Mouse (Mus musculus) cerebellum, adult 11-12 months (tissue): ENCODE measurements around the gene Tbc1d13.
"Not testable (repeated sequence)": the region's sequence is repeated elsewhere in the genome, so short reads cannot be mapped to it uniquely, and the experiment has no call there.

ENCODE experiments used
- DNase-seq: peaks from one replicate; pipeline ENCODE4 v3.0.0; 2022

Gene Tbc1d13

GRCm38 (mm10) chr2:30131240-30131639 is 2.3 kb upstream of the Tbc1d13 start:
- DNase-seq, result not testable (repeated sequence)

- no peak for DNase-seq
Observed at GRCm38 (mm10) chr2:30132801-30133612, 539 bp upstream of the Tbc1d13 start.

DNA sequence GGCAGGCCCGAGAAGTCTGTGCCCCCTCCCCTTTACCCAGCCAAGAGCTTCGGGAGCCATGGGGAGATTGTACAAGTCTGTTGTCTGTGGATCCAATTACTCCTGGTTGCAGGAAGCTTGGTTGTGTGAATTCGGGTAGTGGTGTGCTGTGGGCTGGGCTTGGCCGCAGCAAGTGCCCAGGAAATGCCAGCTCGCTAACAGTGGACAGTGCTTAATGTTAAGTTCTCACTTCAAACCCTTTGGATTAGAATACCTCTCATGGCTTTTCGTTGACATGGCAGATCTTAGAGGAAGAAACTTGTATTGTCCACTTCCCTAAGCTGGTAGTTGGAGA is 799 bp downstream of the Tbc1d13 start:
- no peak for DNase-seq

- DNase-seq, result no peak
Observed at GRCm38 (mm10) chr2:30134928-30135620, 1.5 kb downstream of the Tbc1d13 start.

DNA sequence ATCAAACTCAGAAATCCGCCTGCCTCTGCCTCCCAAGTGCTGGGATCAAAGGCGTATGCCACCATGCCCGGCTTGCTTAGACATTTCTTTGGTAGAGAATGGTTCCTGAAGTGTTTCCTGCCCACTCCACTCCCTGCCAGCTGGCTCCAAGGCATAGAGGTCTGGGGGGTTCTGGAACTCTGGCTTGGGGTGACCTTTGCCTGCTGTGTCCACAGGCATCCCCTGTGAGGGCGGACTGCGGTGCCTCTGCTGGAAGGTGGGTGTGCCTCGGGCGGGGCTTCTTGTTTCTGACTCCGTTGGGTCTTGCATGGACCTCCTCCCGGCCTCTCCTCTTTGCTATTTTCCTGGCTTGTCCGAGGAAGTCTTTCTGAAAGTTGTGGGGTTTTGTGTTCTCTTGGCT is 2.9 kb downstream of the Tbc1d13 start:
- no peak for DNase-seq

GRCm38 (mm10) chr2:30140021-30140420 is 6.5 kb downstream of the Tbc1d13 start:
- peak; percentile 81 for DNase-seq

GRCm38 (mm10) chr2:30144436-30144835 is 10.9 kb downstream of the Tbc1d13 start:
- DNase-seq, result no peak

GRCm38 (mm10) chr2:30147466-30147865 is 13.9 kb downstream of the Tbc1d13 start:
- no peak for DNase-seq

DNA sequence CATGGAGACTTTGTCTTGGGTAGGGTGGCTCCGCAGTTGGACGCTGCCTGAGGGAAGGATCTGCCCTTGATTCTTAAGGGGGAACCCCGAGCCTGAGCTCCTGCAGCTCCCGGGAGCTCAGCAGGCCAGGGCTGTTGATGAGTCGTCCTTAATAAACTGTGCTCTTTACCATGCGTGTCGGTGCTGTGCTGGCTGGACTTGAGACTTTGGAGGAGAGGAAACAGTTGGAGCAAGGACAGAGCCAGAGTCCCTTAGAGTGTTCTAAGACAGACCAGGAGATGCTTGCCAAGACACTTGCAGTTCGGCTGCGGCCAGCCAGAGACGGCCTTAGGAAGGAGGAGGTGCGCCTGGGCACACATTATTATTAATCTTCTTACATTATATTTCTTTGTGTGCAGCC is 18.3 kb downstream of the Tbc1d13 start:
- DNase-seq, result no peak

- DNase-seq, result no peak
Observed at GRCm38 (mm10) chr2:30152616-30153015, 19.1 kb downstream of the Tbc1d13 start.

- not testable (repeated sequence) for DNase-seq
Observed at GRCm38 (mm10) chr2:30159871-30160270, 26.3 kb downstream of the Tbc1d13 start.

- no peak for DNase-seq
Observed at GRCm38 (mm10) chr2:30161809-30162208, 28.3 kb downstream of the Tbc1d13 start.

- DNase-seq, result no peak
Observed at GRCm38 (mm10) chr2:30164340-30164932, 30.9 kb downstream of the Tbc1d13 start.

DNA sequence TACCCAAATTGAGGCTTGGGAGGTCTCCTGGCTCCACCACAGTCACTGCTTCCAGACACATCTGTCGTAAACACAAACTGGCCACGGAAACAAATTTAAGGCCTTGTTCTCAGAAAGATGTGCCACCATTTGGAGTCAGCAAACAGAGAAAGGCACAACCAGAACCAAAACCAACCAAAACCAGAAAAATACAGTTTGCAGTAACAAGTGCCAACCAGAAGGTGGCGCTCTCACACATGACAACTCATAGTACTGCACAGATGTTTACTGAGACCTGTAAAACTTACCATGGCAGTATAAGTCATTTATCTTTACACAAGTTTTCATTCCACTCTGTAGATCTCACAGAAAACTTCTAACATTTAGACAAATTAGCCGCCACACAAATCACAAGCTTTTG is 33.1 kb downstream of the Tbc1d13 start:
- no peak for DNase-seq

GRCm38 (mm10) chr2:30171371-30171996 is 37.9 kb downstream of the Tbc1d13 start, which contains the start of gene Endog:
Gene Endog, plus strand, starts transcription at chr2:30171493.
- DNase-seq, result peak; percentile 95

- DNase-seq, result no peak
Observed at GRCm38 (mm10) chr2:30171997-30172382, 38.4 kb downstream of the Tbc1d13 start.

DNA sequence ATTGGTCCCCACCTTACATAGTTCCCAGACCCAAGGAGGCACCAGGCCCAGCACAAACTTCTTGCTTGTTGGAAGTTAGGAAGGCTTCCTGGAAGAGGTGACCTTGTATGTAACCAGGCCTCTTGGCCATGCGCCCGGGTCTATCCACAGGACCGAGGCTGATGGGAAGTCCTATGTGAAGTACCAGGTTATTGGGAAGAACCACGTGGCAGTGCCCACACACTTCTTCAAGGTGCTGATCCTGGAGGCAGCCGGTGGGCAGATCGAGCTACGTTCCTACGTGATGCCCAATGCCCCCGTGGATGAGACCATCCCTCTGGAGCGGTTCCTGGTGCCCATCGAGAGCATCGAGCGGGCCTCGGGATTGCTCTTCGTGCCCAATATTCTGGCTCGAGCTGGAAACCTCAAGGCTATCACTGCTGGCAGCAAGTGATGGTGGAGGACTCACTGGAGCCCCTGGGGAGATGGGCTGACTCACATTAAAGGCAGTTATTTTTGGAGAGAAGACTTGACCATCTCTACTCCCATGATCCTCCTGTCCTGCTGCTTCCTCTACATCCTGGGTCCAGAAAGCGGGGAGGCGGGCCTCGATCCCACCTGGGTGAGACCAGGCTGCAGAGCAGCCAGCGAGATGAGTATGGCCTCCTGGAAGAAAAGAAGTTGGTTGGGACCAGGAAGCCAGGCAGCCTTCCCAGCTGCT is 40.1 kb downstream of the Tbc1d13 start:
- DNase-seq, result peak; percentile 52

GRCm38 (mm10) chr2:30175897-30176296 is 42.4 kb downstream of the Tbc1d13 start:
- DNase-seq, result peak; percentile 27

- peak; percentile 53 for DNase-seq
Observed at GRCm38 (mm10) chr2:30176561-30176960, 43.0 kb downstream of the Tbc1d13 start.

DNA sequence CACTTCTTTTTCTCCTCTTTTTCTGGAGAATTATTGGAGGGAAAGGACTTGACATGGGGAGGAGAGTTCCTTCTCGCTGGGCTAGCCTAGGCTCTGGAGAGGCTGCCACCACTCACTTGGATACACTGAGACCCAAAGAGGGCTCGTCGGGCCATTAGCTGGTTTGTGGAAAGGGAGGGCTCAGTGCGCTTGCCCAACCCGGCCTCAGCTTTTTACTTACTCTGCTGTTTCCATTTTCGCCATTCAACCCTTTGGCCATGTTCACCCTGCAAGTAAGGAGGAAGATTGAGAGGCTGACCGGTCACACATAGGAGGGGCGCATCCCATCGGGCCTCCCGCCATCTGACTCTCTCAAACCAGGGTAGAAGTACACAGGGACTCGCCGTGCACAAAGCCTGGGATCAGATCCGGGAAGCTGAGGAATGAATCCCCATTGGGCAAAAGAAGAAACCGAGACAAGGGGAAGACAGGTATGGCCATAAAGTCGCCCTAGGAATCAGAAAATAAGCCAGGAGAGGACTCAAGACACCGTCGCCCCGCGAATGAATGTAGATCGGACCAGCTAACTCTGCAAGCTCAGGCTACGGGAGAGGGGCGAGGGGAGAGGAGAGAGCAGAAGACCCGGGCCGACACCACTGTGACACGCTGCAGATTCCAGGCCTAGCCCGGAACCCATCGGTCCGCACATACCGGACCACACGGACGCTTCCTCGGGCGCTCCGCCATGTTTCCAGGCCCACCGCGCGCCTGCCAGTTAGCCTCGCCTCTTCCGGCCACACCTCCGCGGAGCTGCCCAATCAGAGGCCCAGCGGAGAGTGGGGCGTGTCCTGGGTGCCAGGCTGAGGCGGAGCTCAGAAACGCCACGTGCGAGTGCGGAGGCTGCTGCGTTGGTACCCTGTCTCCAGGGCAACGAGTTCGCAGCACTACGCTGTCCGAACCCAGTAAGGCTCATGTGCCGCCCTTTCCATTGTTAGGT is 44.4 kb downstream of the Tbc1d13 start, which contains the start of gene Spout1:
Gene Spout1 (minus strand): TSS at position 760 of the 976 bp plus-strand sequence.
- DNase-seq, result peak; percentile 95

GRCm38 (mm10) chr2:30178711-30179110 is 45.2 kb downstream of the Tbc1d13 start:
- DNase-seq, result not testable (repeated sequence)
